Mouse (Mus musculus) cortical plate, adult 2 months (tissue): ENCODE results near the gene Pus10.

ENCODE experiments used
- CTCF ChIP-seq: fragments of 200-500 bp; IDR thresholded peaks from 2 replicates; pipeline ENCODE4 v1.5.1; 2011; ENCODE audit warnings: mild to moderate bottlenecking, control low read depth, low read length; ENCODE audit not compliant: insufficient read depth; ENCODE audit errors: extremely low read depth
- POLR2A ChIP-seq: fragments of 200-500 bp; IDR thresholded peaks from 2 replicates; pipeline ENCODE4 v1.6.1; 2011; ENCODE audit warnings: mild to moderate bottlenecking, low read length, control low read depth; ENCODE audit not compliant: insufficient read depth; ENCODE audit errors: extremely low read depth

- TF ChIP-seq CTCF (no peak), POLR2A (no peak)
These were observed 15.0 kb downstream of the Pus10 start for GRCm38 (mm10) chr11:23680435-23680950.
